Mouse (Mus musculus) kidney, postnatal 0 days (tissue): ENCODE data around the gene Zmat3. TPM values are rescaled to one million over a fixed set of nuclear protein-coding genes. Genes with fewer than 3 reads are reported as not detected.
A peak's percentile ranks its signal among the peaks of the same experiment; 100 is the strongest.

Experiments used
- ATAC-seq: fragments of 200-750 bp; cut with Nextera tagmentation; replicated peaks from 2 replicates; pipeline ENCODE4 v1.8.0; 2017; ENCODE audit warnings: low read depth, moderate number of reproducible peaks, moderate TSS enrichment, moderate library complexity; ENCODE audit not compliant: low FRiP score
- DNase-seq: peaks from one replicate; pipeline ENCODE4 v3.0.0-alpha.2; 2016; ENCODE audit warnings: low spot score
- H3K27ac ChIP-seq: fragments of 300-500 bp; sonication (generic); 2 replicates; pipeline ENCODE4 v1.5.1; 2014; ENCODE audit warnings: mild to moderate bottlenecking
- H3K27me3 ChIP-seq: fragments of 300-500 bp; sonication (generic); 2 replicates; pipeline ENCODE4 v1.6.1; 2014; ENCODE audit warnings: low read length, mixed read lengths; ENCODE audit not compliant: insufficient read depth
- H3K36me3 ChIP-seq: fragments of 300-500 bp; sonication (generic); 2 replicates; pipeline ENCODE4 v1.6.1; 2014; ENCODE audit warnings: low read length, mixed read lengths; ENCODE audit not compliant: insufficient read depth
- H3K4me1 ChIP-seq: fragments of 300-500 bp; sonication (generic); replicated peaks from 2 replicates; pipeline ENCODE4 v1.6.1; 2014; ENCODE audit warnings: antibody characterized with exemption, low read length, mixed read lengths; ENCODE audit not compliant: insufficient read depth
- H3K4me2 ChIP-seq: fragments of 300-500 bp; sonication (generic); 2 replicates; pipeline ENCODE4 v1.6.1; 2014; ENCODE audit warnings: mild to moderate bottlenecking, low read length, moderate library complexity, mixed read lengths
- H3K4me3 ChIP-seq: fragments of 300-500 bp; sonication (generic); replicated peaks from 2 replicates; pipeline ENCODE4 v1.5.1; 2014; ENCODE audit warnings: low read depth, low read length
- H3K9ac ChIP-seq: fragments of 300-500 bp; sonication (generic); 2 replicates; pipeline ENCODE4 v1.6.1; 2014; ENCODE audit warnings: low read depth, low read length
- H3K9me3 ChIP-seq: fragments of 300-500 bp; sonication (generic); replicated peaks from 2 replicates; pipeline ENCODE4 v1.6.1; 2016; ENCODE audit warnings: low read length, inconsistent platforms, mixed read lengths
- CTCF ChIP-seq: IDR thresholded peaks from 2 replicates; pipeline ENCODE4 v1.5.1; 2016; ENCODE audit warnings: antibody characterized with exemption, low read depth, mild to moderate bottlenecking, moderate library complexity
- WGBS: fragments of 180-500 bp; shearing (Covaris S2); extraction: QIAGEN DNeasy Blood & Tissue Kit; methylation state at CpG from one replicate; pipeline ENCODE4 v1.1.7; 2014; 5-methylcytosine and 5-hydroxymethylcytosine counted together
- polyA plus RNA-seq: library from polyadenylated mRNA; unstranded; fragments of >200 nt; fragmentation: Nextera tagmentation; extraction: Ambion mirVana; gene quantifications from 2 replicates; pipeline ENCODE4 v1.2.1, GENCODE M21; 2015

The Zmat3 gene
- polyA plus RNA-seq, 1 experiment from 2014 or later, result 3.5 TPM

DNA sequence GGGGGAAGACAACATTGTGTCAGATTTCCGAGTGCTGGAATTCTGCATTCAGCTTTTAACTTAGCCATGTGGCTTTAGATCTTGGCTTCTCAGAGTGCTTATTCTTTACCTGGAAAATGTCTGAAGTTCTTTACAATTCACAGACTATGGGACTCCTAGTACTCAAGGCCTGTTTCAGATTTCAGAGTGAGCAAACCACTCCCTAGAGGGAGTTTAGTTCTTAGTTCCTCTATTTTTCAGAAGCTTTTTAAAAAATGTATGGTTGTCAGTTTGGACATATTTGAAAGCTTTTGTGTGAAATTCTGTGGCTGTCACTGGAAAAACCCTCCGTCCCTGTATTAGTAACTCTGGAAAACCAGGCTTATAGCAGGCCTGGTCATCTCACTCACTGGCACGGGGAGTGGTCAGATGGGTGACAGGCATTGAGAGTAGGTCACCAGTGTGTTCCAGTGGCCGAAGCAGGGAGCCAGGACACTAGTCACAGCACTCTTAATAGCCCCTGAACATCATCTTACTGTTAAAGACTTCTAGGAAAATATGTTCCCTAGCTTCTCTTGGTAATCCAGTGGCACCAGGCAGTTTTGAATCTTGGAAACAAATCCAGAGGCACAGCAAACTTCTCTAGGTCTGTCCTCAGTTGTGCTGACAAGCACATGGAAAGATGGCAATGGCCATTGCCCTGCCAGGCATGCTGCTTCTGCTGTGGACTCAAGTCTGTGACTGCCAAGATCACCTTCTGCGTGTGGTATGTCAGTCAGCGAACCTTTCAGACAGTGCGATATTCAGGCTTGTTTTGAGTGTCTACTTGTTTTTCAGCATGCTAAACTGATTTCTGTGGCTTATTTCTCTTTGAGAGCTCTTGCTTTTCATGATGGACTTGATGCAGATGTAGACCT is 37.4 kb upstream of the Zmat3 start:
- Histone ChIP-seq H3K4me2 (no peak overlapping the region), H3K27me3 (no peaks in the 10 kb centered on the region), H3K27ac (no peak overlapping the region), H3K4me3 (no peak overlapping the region), H3K36me3 (no peaks in the 10 kb centered on the region), H3K4me1 (peaks cover 28% of the 10 kb centered on the region), H3K9ac (no peak overlapping the region), H3K9me3 (no peaks in the 10 kb centered on the region)
- WGBS, result 69% methylated on average over 7 of the region's 7 CpGs
- TF ChIP-seq CTCF, result no peak
- no peak for DNase-seq
- ATAC-seq, result no peak

DNA sequence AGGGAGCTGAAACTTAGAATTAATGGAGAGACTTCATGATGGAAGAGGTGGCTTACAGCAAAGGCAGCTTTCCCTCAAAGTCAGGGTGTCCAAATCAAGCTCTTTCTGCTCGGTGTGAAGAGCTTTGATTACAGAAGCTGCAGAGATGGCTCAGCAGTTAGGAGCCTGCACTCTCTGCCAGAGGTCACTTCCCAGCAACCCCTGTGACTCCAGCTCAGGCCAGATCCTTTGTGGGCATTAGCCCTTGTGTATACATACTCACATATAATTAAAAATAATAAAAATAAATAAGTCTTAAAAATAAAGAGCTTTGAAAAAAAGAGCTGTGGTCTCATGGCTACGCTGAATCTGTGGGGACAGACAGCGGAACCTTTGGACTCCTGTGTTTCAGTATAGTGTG is 35.8 kb upstream of the Zmat3 start:
- no peak overlapping the region for H3K27ac ChIP-seq
- H3K36me3 ChIP-seq, result no peaks in the 10 kb centered on the region
- no peak overlapping the region for H3K4me2 ChIP-seq
- DNase-seq (no peak), ATAC-seq (no peak)
- no peak overlapping the region for H3K4me3 ChIP-seq
- H3K4me1 ChIP-seq, result peaks cover 28% of the 10 kb centered on the region
- no peaks in the 10 kb centered on the region for H3K27me3 ChIP-seq
- no peak for TF ChIP-seq CTCF
- H3K9ac ChIP-seq, result no peak overlapping the region
- no peaks in the 10 kb centered on the region for H3K9me3 ChIP-seq
- 67% methylated on average over 3 of the region's 3 CpGs for WGBS

DNA sequence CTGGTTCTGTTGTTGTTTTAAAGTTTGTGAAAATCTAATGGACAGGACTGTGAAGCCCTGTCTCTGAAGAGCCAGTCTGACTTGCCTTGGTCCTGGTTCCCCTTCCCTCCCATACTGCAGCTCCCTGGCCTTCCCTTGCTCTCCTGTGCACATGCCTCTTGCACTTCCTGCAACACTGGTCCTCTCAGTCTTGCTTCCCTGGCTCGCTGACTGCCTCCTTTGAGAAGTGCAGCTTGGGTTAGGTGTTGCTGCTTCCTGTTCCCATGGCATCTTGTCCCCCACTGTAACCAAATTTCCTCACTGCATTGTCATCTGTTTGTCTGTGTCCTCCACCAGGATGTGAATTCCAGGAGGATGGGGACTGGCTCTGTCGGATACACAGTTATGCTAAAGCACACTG is 34.1 kb upstream of the Zmat3 start:
- H3K27ac ChIP-seq, result no peak overlapping the region
- no peak overlapping the region for H3K4me2 ChIP-seq
- peaks cover 25% of the 10 kb centered on the region for H3K4me1 ChIP-seq
- ATAC-seq (no peak), DNase-seq (no peak)
- no peak for TF ChIP-seq CTCF
- no peak overlapping the region for H3K9ac ChIP-seq
- H3K36me3 ChIP-seq, result no peaks in the 10 kb centered on the region
- no peak overlapping the region for H3K4me3 ChIP-seq
- WGBS, result 31% methylated on average over 2 of the region's 2 CpGs
- H3K9me3 ChIP-seq, result no peaks in the 10 kb centered on the region
- no peaks in the 10 kb centered on the region for H3K27me3 ChIP-seq

GRCm38 (mm10) chr3:32399381-32399780 is 33.6 kb upstream of the Zmat3 start:
- H3K27me3 ChIP-seq, result no peaks in the 10 kb centered on the region
- DNase-seq, result no peak
- H3K9me3 ChIP-seq, result no peaks in the 10 kb centered on the region
- no peak overlapping the region for H3K27ac ChIP-seq
- WGBS, result 25% methylated on average over 4 of the region's 4 CpGs
- no peak for ATAC-seq
- H3K4me2 ChIP-seq, result no peak overlapping the region; the same call in 1 of the 2 replicates
- H3K36me3 ChIP-seq, result no peaks in the 10 kb centered on the region
- no peak overlapping the region for H3K9ac ChIP-seq
- peaks cover 25% of the 10 kb centered on the region for H3K4me1 ChIP-seq
- H3K4me3 ChIP-seq, result no peak overlapping the region
- TF ChIP-seq CTCF, result no peak

DNA sequence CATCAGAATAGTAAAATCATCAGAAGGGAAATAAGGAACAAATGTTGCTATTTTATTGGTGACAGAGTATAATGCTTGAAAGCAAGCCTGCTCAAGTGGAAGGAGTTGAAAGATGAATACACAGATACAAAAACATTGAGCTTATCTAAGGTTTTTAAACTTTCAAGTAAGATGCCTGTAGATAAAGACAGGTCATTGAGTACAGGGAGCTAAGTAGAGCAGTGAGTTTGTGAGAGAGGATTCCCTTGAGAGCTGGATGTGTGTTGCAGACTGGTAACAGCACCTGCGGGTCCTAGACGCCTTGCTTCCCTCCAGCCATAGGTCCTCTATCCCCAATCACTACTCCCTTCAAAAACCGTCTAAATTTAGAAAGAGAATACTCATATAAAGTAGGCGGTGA is 32.8 kb upstream of the Zmat3 start:
- Histone ChIP-seq H3K9ac (no peak overlapping the region), H3K9me3 (no peaks in the 10 kb centered on the region), H3K4me1 (peaks cover 25% of the 10 kb centered on the region), H3K27me3 (no peaks in the 10 kb centered on the region), H3K4me2 (peak overlapping the region; percentile 79), H3K36me3 (no peaks in the 10 kb centered on the region), H3K4me3 (peak overlapping the region; percentile 78; the same call in 1 of the 2 replicates), H3K27ac (no peak overlapping the region)
- no peak for TF ChIP-seq CTCF
- no peak for DNase-seq
- 21% methylated on average over 4 of the region's 4 CpGs for WGBS
- ATAC-seq, result no peak

- WGBS, result under 1% methylated on average over 7 of the region's 7 CpGs
- Histone ChIP-seq H3K27ac (peak overlapping the region; percentile 100), H3K4me1 (peaks cover 23% of the 10 kb centered on the region), H3K9ac (peak overlapping the region; percentile 97), H3K36me3 (no peaks in the 10 kb centered on the region), H3K4me3 (peak overlapping the region; percentile 78), H3K9me3 (no peaks in the 10 kb centered on the region), H3K4me2 (peak overlapping the region; percentile 79), H3K27me3 (no peaks in the 10 kb centered on the region)
- DNase-seq, result no peak
- no peak for TF ChIP-seq CTCF
- no peak for ATAC-seq
These were observed 32.3 kb upstream of the Zmat3 start for GRCm38 (mm10) chr3:32398175-32398538.
